Mouse (Mus musculus) lung, adult 2 months (tissue): ENCODE measurements around the gene Slc25a12.

Experiments used
- CTCF ChIP-seq: fragments of 200-500 bp; IDR thresholded peaks from 2 replicates; pipeline ENCODE4 v1.5.1; 2011; ENCODE audit warnings: mild to moderate bottlenecking, low read length, control low read depth; ENCODE audit not compliant: insufficient read depth
- POLR2A ChIP-seq: fragments of 200-500 bp; IDR thresholded peaks from 2 replicates; pipeline ENCODE4 v1.6.1; 2011; ENCODE audit warnings: low read depth, mild to moderate bottlenecking, control low read depth, low read length, borderline replicate concordance; ENCODE audit errors: extremely low read depth

DNA sequence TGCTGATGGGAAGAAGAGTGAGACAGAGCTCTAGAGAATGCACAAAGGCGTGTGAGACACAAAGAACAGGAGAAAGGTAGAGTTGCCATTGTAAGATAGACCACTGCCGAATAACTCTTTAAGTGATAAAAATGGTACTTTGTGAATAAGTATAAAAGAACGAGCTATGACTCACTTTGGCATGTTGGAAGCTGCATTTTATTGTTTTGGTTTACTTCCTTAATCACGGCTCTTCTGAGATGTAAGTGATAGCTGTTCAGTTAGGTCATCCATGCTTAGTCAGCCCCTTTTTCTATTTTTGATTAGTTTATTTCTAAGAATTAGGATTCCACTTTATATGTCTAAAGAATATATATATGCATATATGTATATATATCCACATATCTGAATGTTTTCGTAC is 135.6 kb downstream of the Slc25a12 start:
- no peak for TF ChIP-seq CTCF
- TF ChIP-seq POLR2A, result no peak
